Mouse (Mus musculus) kidney, adult 2 months (tissue): Measurements from ENCODE around the gene Tmem171.

ENCODE experiments used
- CTCF ChIP-seq: fragments of 200-500 bp; conservative IDR thresholded peaks from 2 replicates; pipeline ENCODE4 v1.5.1; 2011; ENCODE audit warnings: low read depth, mild to moderate bottlenecking, control low read depth, low read length, moderate library complexity, mixed read lengths; ENCODE audit not compliant: insufficient read depth, insufficient read length
- POLR2A ChIP-seq: fragments of 200-500 bp; IDR thresholded peaks from one replicate; pipeline ENCODE4 v1.6.1; 2011; ENCODE audit warnings: low read depth, low read length, control low read depth

DNA sequence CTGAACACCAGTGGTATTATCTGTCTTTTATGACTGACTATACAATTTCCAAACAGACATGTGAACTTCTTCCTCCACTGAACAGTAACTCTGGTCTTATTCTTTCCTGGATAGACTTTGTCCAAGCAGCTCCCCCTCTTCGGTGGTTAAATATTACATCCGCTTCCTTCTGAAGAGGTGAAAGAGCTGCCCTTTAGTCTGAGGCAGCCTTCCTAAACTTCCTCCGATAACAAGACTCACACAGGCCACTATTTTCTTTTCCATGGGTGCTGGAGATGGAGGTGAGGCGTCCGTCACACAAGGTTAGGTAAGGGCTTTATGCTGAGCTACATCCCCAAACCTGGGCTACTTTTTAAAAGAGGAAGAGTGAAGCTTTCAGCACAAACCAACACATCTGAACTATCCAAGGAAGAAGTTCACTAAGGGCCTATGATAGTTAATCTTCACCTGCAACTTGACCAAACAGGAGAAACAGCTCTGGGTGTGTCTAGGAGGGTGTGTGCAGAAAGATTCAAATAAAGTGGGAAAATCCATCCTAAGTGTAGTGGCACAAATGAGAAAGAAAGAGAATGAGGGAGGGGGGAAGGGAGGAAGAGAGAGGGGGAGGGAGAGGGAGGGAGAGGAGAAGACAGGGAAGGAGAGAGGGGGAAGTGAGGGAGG lies 56.0 kb downstream of the Tmem171 start:
- TF ChIP-seq CTCF (no peak), POLR2A (no peak)
